Mouse (Mus musculus) testis, postnatal 10 days (tissue): ENCODE results near the gene Pxmp2.

Experiments used
- DNase-seq: peaks from one replicate; pipeline ENCODE4 v3.0.0; 2021; ENCODE audit warnings: low spot score

The Pxmp2 gene

DNA sequence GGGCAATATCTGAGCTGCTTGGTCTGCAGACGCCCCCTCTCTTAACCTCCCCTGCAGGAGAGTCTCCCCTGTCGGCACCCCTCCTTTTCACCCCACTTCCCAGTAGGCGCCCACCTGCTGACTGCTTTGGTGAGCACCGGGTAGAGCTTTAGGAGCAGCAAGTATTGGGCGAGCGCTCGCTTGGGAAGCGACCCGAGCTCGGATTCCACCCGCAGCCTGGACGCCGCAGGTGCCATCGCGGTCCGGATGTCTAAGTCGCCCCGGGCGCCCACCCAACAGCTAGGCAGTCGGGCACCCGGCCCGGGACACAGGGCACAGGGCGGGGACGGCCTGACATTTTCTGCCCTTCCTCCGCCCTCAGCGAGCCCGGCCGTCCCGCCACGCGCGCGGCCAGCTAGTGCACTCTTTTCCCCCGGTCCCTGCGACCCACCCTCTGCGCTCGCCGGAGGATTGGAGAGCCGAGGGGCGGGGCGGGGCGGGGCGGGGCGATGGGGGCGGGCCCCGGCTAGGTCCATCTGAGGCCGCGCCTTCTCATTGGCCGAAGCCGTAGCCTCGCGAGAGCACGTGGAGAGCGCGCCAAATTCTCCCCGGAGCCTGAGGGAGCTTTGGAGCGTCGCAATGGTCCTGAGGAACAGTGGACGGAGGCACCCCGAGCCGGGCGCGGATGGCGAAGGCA is at the start of gene Pxmp2, which contains the start of gene Pole:
Gene Pxmp2 (minus strand): TSS at position 417 of the 676 bp plus-strand sequence.
Gene Pole (plus strand): TSS at position 537 of the 676 bp plus-strand sequence.
- DNase-seq = peak; percentile 93

GRCm38 (mm10) chr5:110330508-110330907 is 44.5 kb upstream of the Pxmp2 start:
- no peak for DNase-seq

DNA sequence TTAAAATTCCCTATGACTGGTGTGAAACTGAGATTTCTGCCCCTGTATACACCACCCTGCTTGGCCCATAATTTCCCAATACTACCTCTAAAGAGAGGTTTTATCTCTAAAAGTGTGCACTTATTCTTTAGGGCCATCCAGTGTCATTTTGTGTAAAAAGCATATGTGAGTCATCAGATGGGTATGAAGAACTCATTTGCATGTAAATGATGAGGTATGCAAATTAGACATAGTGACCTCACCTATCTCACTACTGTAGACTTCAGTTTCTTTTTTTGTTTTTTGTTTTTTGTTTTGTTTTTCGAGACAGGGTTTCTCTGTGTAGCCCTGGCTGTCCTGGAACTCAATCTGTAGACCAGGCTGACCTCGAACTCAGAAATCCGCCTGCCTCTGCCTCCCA is 27.1 kb upstream of the Pxmp2 start:
- DNase-seq = no peak

- DNase-seq = no peak
Observed at GRCm38 (mm10) chr5:110308861-110309260, 22.9 kb upstream of the Pxmp2 start.

- DNase-seq = no peak
Observed at GRCm38 (mm10) chr5:110300591-110300990, 14.6 kb upstream of the Pxmp2 start.

DNA sequence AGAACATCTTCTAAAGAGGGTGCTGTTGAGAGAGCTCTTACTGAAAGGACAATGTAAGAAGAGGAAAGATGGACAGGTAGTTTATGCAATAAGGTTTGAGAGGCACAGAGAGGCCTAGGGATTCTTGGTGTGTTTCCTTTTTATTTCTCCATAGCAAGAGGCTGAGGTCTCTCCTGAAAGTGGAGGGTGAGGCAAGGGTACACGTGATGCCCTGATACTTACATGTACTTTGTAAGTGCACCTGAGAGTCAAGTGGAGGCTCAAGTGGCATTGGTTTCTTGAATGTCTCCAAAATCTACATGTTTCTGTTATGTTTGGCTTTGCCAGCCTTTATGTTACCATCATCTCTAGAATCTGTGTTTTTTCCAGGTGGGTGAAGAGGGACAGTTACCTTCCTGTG is 10.7 kb upstream of the Pxmp2 start:
- no peak for DNase-seq

GRCm38 (mm10) chr5:110291649-110292048 is 5.7 kb upstream of the Pxmp2 start:
- DNase-seq = no peak

DNA sequence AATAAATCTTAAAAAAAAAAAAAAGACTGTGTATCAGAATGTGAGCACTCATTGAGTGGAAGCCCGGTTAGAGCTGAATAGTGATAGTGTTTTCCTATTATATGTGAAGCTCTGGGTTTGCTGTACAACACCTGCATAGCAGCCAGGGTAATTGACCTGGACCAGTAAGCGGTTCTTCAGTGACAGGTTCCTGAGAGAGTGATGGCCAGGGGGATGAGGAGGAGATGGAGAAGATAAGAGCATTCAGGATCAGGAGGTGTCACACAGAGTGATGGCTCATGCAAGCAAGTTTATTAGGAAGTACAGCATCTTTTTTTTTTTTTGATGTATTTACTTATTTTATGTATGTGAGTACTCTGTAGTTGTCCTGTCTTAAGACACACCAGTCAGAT is 1.1 kb upstream of the Pxmp2 start:
- no peak for DNase-seq

DNA sequence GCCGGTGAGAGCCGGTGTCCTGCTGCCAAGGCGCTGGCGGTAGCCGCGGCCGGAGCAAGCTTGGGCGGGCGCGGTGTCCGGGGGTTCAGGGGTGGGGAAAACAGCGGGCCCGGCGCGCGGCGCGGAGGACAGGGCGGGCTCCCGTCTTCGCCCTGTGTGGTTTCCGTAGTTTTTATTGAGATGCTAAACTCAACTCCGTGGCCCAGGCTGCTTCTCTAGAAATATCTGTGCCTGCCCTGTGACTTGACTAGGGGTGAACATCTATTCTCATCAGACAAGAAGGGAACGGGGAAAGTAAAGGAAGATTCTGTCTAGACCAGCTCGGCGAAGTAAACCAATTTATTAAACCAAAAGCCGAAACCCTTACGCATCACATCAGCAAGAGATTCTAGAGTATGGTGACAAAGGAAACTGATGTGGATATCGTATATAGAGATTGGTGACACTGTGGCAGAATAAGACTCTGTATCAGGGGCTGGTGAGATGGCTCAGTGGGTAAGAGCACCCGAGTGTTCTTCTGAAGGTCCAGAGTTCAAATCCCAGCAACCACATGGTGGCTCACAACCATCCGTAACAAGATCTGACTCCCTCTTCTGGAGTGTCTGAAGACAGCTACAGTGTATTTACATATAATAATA is 579 bp upstream of the Pxmp2 start:
- no peak for DNase-seq

GRCm38 (mm10) chr5:110285156-110285555 is 830 bp downstream of the Pxmp2 start:
- no peak for DNase-seq

GRCm38 (mm10) chr5:110284536-110284935 is 1.4 kb downstream of the Pxmp2 start:
- DNase-seq = peak; percentile 82

DNA sequence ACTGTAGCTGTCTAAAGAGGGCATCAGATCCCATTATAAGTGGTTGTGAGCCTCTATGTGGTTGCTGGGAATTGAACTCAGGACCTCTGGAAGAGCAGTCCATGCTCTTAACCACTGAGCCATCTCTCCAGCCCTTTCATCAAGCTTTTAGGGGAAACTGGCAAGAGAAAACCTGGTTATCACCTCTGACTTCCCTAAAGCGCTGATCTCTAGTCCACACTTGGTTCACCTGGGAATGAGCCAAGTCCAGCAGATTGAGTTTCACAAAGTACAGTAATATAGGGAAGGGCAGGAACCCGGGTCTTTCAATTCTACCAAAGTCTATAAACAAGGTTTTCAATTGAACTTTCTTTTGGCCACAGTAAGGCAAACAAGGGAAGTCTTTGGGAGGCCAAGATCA is 4.0 kb downstream of the Pxmp2 start:
- no peak for DNase-seq

DNA sequence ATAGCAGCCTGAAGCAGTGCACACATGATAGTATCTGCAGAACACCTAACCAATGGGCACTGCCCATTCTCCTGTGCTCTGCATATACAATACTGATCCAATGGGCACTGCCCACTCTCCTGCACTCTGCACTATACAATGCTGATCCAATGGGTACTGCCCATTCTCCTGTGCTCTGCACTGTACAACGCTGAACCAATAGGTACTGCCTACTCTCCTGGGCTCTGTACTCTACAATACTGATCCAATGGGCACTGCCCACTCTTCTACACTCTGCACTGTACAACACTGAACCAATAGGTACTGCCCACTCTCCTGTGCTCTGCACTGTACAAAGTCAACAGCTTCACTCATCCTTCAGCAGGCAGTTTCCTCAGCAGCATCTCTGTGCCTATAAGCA is 9.1 kb downstream of the Pxmp2 start:
- no peak for DNase-seq

DNA sequence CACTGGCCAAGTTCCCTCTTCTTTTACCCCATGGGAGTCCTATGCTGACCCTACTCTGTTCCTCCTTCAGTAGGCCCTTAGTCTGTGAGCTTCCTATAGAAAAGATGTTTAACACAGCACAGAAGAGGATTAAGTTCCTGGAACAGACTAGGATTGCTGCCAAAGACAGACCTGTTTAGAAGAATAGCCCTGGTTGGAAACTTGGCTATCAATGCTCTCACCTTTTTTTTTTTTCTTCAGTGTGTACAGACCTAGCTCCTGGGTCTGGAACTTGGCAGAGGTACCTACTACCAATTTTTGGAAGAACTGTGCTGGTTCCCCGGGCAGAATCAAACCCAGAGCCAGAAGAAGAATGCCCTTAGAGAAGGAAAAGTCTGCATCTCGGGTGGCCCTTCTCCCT is 9.6 kb downstream of the Pxmp2 start:
- no peak for DNase-seq

DNA sequence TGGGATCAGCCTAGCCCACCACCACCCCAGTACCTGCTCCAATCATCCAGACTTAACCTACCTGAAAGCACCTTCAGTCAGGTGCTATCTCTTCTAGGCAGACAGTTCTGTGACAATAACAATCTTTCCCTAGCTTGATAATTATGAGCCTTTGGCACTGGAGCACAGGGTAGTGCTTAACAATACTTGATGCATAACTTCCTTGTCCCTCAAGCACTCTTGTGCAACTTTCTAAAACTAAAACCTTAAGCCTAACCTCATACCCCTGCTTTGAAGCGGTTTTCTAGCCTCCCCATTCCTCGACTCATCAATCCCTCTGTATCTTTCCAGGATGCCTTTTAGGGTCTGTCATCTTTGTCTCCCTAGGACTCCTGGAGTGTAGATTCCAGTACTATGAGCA is 11.1 kb downstream of the Pxmp2 start:
- DNase-seq = no peak

DNA sequence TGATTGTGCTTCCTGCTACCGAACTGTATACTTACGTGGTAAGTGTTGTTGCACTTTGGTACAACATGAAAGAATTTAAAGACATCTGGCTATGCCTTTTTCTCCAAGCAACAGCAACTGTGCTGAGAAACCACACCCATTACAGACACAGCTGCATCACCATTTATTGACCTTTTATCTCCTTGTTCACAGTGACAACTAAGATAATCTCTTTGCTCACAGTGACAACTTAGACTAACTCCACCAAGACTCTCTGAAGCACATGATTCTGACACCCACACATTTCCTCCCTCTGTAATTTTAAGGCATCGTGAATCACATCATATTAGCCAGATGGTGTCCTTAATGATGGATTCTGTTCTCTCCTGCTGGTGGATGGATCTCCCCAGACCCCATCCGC is 11.8 kb downstream of the Pxmp2 start:
- DNase-seq = no peak

DNA sequence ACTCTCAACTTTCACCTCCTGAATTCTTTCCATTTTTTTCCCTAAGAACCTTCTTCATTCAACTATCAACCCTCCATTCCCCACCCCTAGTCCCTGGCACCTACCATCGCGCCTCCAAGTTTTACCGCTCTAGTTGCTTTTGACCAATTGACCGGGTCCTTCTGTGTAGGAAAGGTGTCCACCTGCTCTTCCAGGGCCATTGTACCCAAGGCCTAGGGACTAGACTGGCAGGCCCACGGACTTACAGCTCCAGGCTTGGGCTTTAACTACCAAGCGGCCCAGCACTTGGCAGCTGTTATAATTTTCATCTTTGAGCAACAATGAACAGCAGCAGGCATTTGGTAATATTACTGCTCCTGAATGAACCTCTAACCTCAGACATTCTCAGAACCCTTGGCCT is 15.7 kb downstream of the Pxmp2 start:
- DNase-seq = no peak

- DNase-seq = peak; percentile 97
Observed at GRCm38 (mm10) chr5:110269141-110270101, 16.6 kb downstream of the Pxmp2 start, which contains the start of gene Pgam5. Pgam5 (minus strand) TSS chr5:110269913.

GRCm38 (mm10) chr5:110266941-110267340 is 19.0 kb downstream of the Pxmp2 start:
- DNase-seq = no peak

DNA sequence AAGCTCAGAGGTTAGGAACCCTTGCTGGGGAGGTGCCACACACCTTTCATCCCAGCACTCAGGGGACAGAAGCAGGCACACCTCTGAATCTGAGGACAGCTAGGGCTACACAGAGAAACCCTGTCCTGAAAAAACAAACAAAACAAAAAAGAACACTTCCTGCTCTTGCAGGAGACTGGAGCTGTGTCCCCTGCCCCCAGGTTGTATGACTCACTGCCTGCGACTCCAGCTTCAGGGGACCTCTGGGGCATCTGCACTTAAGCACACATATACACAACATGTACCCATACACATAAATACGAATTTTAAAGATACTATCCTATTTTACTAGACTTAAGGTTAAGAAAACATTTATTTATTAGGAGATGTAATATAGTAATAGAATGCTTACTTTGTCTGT is 41.9 kb downstream of the Pxmp2 start:
- no peak for DNase-seq

- DNase-seq = no peak
Observed at GRCm38 (mm10) chr5:110232346-110232745, 53.6 kb downstream of the Pxmp2 start.

- DNase-seq = no peak
Observed at GRCm38 (mm10) chr5:110231638-110232037, 54.3 kb downstream of the Pxmp2 start.
